Mouse (Mus musculus): Measurements from ENCODE around the gene Il12rb1. TPM values are rescaled to one million over a fixed set of nuclear protein-coding genes. Genes with fewer than 3 reads are reported as not detected.

Gene Il12rb1
- polyA plus RNA-seq, 1 experiment from 2014 or later: not detected

- Histone ChIP-seq H3K36me3 (ENCODE audit: control insufficient read depth, insufficient read depth, low read length) (peaks cover 13% of the 10 kb centered on the region), H3K4me2 (ENCODE audit: low read depth) (peak overlapping the region; percentile 63), H3K4me1 (ENCODE audit: control insufficient read depth, insufficient read depth, low read length) (peaks cover 16% of the 10 kb centered on the region), H3K4me3 (ENCODE audit: low read depth, low read length) (no peak overlapping the region), H3K27me3 (ENCODE audit: control insufficient read depth, insufficient read depth, low read length) (no peaks in the 10 kb centered on the region), H3K9me3 (ENCODE audit: control insufficient read depth, low read length) (no peaks in the 10 kb centered on the region), H3K9ac (ENCODE audit: low read length) (no peak overlapping the region), H3K27ac (ENCODE audit: low read depth, low read length) (no peak overlapping the region)
- 83% methylated on average over 9 of the region's 9 CpGs for WGBS
- no peak for ATAC-seq (ENCODE audit: insufficient read depth, low FRiP score, low TSS enrichment)
- no peak for DNase-seq (ENCODE audit: low spot score)
Measured at GRCm38 (mm10) chr8:70765329-70765728, 42.9 kb upstream of the Il12rb1 start.

DNA sequence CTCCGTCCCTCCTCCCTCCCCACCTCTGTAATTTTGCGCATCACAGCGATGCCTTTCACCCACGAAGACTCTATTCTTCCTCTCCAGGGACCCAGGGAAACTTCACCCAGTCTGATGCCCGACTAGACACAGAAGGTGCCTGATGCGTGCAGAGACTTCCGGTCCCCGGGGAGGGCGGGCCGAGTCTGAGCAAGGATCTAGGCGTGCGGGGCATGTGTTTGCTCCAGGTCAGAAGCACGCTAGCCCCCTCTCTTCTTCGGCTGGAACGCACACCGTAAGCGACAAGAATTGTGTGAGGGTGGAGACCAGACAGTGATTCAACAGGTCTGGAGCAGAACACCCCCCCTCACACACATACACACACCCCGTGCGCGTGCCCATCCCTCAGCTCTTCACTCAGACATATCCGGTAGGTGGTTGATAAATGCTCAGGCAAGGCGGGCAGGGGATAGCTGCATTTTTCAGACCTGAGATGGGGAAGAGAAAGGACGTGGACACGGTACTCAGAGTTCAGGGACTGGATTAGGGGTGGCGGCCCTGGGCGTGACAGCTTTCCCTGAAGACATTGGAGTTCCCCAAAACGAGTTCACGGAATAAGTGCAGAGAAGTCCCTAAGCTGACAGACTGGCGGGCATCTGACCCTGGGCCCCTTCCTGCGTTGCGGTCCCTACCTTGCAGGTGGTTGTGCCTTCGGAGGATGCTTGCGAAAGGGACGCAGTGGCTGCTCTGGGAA, 42.2 kb upstream of the Il12rb1 start:
- H3K9ac ChIP-seq (ENCODE audit: low read length): peak overlapping the region; percentile 50
- no peaks in the 10 kb centered on the region for H3K27me3 ChIP-seq (ENCODE audit: control insufficient read depth, insufficient read depth, low read length)
- H3K4me1 ChIP-seq (ENCODE audit: control insufficient read depth, insufficient read depth, low read length): peaks cover 16% of the 10 kb centered on the region
- no peaks in the 10 kb centered on the region for H3K9me3 ChIP-seq (ENCODE audit: control insufficient read depth, low read length)
- peak; percentile 42 for DNase-seq (ENCODE audit: low spot score)
- H3K36me3 ChIP-seq (ENCODE audit: control insufficient read depth, insufficient read depth, low read length): peaks cover 13% of the 10 kb centered on the region
- no peak overlapping the region for H3K27ac ChIP-seq (ENCODE audit: low read depth, low read length)
- ATAC-seq (ENCODE audit: insufficient read depth, low FRiP score, low TSS enrichment): no peak
- peak overlapping the region; percentile 63 for H3K4me2 ChIP-seq (ENCODE audit: low read depth)
- peak overlapping the region; percentile 31 for H3K4me3 ChIP-seq (ENCODE audit: low read depth, low read length)
- 3% methylated on average over 34 of the region's 34 CpGs for WGBS

- peak overlapping the region; percentile 63 for H3K4me2 ChIP-seq (ENCODE audit: low read depth)
- H3K27ac ChIP-seq (ENCODE audit: low read depth, low read length): no peak overlapping the region
- no peaks in the 10 kb centered on the region for H3K9me3 ChIP-seq (ENCODE audit: control insufficient read depth, low read length)
- WGBS: 9% methylated on average over 21 of the region's 21 CpGs
- no peaks in the 10 kb centered on the region for H3K27me3 ChIP-seq (ENCODE audit: control insufficient read depth, insufficient read depth, low read length)
- H3K36me3 ChIP-seq (ENCODE audit: control insufficient read depth, insufficient read depth, low read length): peaks cover 13% of the 10 kb centered on the region
- peaks cover 16% of the 10 kb centered on the region for H3K4me1 ChIP-seq (ENCODE audit: control insufficient read depth, insufficient read depth, low read length)
- H3K4me3 ChIP-seq (ENCODE audit: low read depth, low read length): peak overlapping the region; percentile 31
- DNase-seq (ENCODE audit: low spot score): no peak
- peak overlapping the region; percentile 50 for H3K9ac ChIP-seq (ENCODE audit: low read length)
- ATAC-seq (ENCODE audit: insufficient read depth, low FRiP score, low TSS enrichment): 0 out of 2 replicates have a peak, but pooled peaks have one; percentile 6
Measured at GRCm38 (mm10) chr8:70766571-70767440, 41.4 kb upstream of the Il12rb1 start.

DNA sequence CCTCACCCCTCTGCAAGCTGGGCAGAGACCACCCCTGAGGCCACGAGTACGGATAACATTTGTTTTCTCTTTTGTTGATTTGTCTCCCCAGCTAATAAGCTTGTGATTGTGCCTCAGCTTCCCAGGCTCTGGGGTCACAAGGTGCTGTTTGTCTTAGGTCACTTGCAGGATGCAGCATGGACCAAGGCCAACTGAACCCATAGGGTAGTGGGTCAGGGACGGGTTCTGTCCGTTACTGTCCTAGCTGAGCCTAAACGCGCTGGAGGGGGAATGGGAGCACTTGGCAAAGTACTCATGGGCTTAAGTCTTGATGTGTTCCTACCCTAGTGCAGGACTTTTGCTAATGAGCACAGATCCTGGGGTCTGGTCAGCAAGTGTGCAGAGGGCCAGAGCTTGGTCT, 40.7 kb upstream of the Il12rb1 start:
- WGBS: 84% methylated on average over 6 of the region's 6 CpGs
- ATAC-seq (ENCODE audit: insufficient read depth, low FRiP score, low TSS enrichment) (no peak), DNase-seq (ENCODE audit: low spot score) (no peak)
- Histone ChIP-seq H3K4me3 (ENCODE audit: low read depth, low read length) (no peak overlapping the region), H3K27ac (ENCODE audit: low read depth, low read length) (no peak overlapping the region), H3K27me3 (ENCODE audit: control insufficient read depth, insufficient read depth, low read length) (no peaks in the 10 kb centered on the region), H3K4me1 (ENCODE audit: control insufficient read depth, insufficient read depth, low read length) (peaks cover 16% of the 10 kb centered on the region), H3K36me3 (ENCODE audit: control insufficient read depth, insufficient read depth, low read length) (peaks cover 15% of the 10 kb centered on the region), H3K9me3 (ENCODE audit: control insufficient read depth, low read length) (no peaks in the 10 kb centered on the region), H3K4me2 (ENCODE audit: low read depth) (no peak overlapping the region), H3K9ac (ENCODE audit: low read length) (no peak overlapping the region)

GRCm38 (mm10) chr8:70768231-70768776, 39.9 kb upstream of the Il12rb1 start:
- ATAC-seq (ENCODE audit: insufficient read depth, low FRiP score, low TSS enrichment) (no peak), DNase-seq (ENCODE audit: low spot score) (no peak)
- Histone ChIP-seq H3K9ac (ENCODE audit: low read length) (no peak overlapping the region), H3K9me3 (ENCODE audit: control insufficient read depth, low read length) (no peaks in the 10 kb centered on the region), H3K4me3 (ENCODE audit: low read depth, low read length) (no peak overlapping the region), H3K27me3 (ENCODE audit: control insufficient read depth, insufficient read depth, low read length) (no peaks in the 10 kb centered on the region), H3K4me2 (ENCODE audit: low read depth) (no peak overlapping the region), H3K36me3 (ENCODE audit: control insufficient read depth, insufficient read depth, low read length) (peaks cover 15% of the 10 kb centered on the region), H3K4me1 (ENCODE audit: control insufficient read depth, insufficient read depth, low read length) (peaks cover 16% of the 10 kb centered on the region), H3K27ac (ENCODE audit: low read depth, low read length) (no peak overlapping the region)
- WGBS: 95% methylated on average over 31 of the region's 32 CpGs

- Histone ChIP-seq H3K4me3 (ENCODE audit: low read depth, low read length) (no peak overlapping the region), H3K27ac (ENCODE audit: low read depth, low read length) (no peak overlapping the region), H3K36me3 (ENCODE audit: control insufficient read depth, insufficient read depth, low read length) (peaks cover 17% of the 10 kb centered on the region), H3K4me2 (ENCODE audit: low read depth) (no peak overlapping the region), H3K27me3 (ENCODE audit: control insufficient read depth, insufficient read depth, low read length) (no peaks in the 10 kb centered on the region), H3K9ac (ENCODE audit: low read length) (no peak overlapping the region), H3K4me1 (ENCODE audit: control insufficient read depth, insufficient read depth, low read length) (peaks cover 16% of the 10 kb centered on the region), H3K9me3 (ENCODE audit: control insufficient read depth, low read length) (no peaks in the 10 kb centered on the region)
- 91% methylated on average over 16 of the region's 16 CpGs for WGBS
- no peak for ATAC-seq (ENCODE audit: insufficient read depth, low FRiP score, low TSS enrichment)
- no peak for DNase-seq (ENCODE audit: low spot score)
Measured at GRCm38 (mm10) chr8:70768956-70769355, 39.3 kb upstream of the Il12rb1 start.

DNA sequence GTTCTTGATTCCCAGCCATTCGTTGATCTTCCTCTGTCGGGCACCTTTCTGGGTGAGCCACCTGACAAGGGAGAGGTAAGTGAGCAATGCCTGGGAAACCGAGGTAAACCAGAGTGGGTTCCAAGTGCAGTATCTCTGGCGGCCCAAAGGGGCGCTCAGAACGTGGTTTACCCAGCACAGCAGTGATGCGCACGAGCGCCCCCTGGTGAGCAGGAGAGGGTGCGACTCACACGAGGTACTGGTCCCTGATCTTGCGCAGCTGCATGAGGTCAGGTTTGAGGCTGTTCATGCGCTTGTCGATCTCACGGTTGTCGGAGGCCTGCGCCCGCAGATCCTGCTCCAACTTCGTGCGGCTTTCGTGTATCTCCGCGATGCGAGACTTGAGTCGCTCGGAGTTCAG, 38.9 kb upstream of the Il12rb1 start:
- H3K4me1 ChIP-seq (ENCODE audit: control insufficient read depth, insufficient read depth, low read length): peaks cover 16% of the 10 kb centered on the region
- no peaks in the 10 kb centered on the region for H3K27me3 ChIP-seq (ENCODE audit: control insufficient read depth, insufficient read depth, low read length)
- H3K9me3 ChIP-seq (ENCODE audit: control insufficient read depth, low read length): no peaks in the 10 kb centered on the region
- no peak overlapping the region for H3K27ac ChIP-seq (ENCODE audit: low read depth, low read length)
- H3K9ac ChIP-seq (ENCODE audit: low read length): no peak overlapping the region
- no peak overlapping the region for H3K4me2 ChIP-seq (ENCODE audit: low read depth)
- WGBS: 8% methylated on average over 26 of the region's 26 CpGs
- H3K36me3 ChIP-seq (ENCODE audit: control insufficient read depth, insufficient read depth, low read length): peaks cover 17% of the 10 kb centered on the region
- no peak overlapping the region for H3K4me3 ChIP-seq (ENCODE audit: low read depth, low read length)
- ATAC-seq (ENCODE audit: insufficient read depth, low FRiP score, low TSS enrichment): peak; percentile 54; the same call in 1 of the 2 replicates
- DNase-seq (ENCODE audit: low spot score): peak; percentile 95

DNA sequence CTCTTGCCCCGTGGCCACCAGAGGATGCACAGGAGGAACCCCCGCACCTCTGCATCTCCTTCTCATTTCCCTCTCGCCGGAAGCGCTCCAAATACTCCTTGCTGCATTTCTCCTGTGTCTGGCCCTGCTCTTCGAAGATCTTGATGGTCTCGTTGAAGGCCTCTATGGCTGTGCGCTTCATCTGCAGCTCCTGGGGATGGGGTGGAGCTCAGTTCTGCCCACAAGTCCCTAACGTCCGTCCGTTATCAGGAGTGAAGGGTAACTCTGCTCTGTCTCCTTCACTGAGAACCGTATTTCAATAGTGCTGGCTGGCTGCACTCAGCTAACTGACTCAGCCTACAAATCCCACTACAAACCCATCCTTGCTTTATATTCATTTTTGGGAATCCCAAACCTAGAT, 38.4 kb upstream of the Il12rb1 start:
- H3K4me2 ChIP-seq (ENCODE audit: low read depth): no peak overlapping the region
- H3K27ac ChIP-seq (ENCODE audit: low read depth, low read length): no peak overlapping the region
- H3K36me3 ChIP-seq (ENCODE audit: control insufficient read depth, insufficient read depth, low read length): peaks cover 17% of the 10 kb centered on the region
- no peak overlapping the region for H3K4me3 ChIP-seq (ENCODE audit: low read depth, low read length)
- H3K9ac ChIP-seq (ENCODE audit: low read length): no peak overlapping the region
- DNase-seq (ENCODE audit: low spot score) (no peak), ATAC-seq (ENCODE audit: insufficient read depth, low FRiP score, low TSS enrichment) (no peak)
- H3K4me1 ChIP-seq (ENCODE audit: control insufficient read depth, insufficient read depth, low read length): peaks cover 16% of the 10 kb centered on the region
- H3K27me3 ChIP-seq (ENCODE audit: control insufficient read depth, insufficient read depth, low read length): no peaks in the 10 kb centered on the region
- H3K9me3 ChIP-seq (ENCODE audit: control insufficient read depth, low read length): no peaks in the 10 kb centered on the region
- WGBS: 77% methylated on average over 12 of the region's 12 CpGs
